ENCODE assay signal across 21 mouse cellular contexts in the genomic region with DNA sequence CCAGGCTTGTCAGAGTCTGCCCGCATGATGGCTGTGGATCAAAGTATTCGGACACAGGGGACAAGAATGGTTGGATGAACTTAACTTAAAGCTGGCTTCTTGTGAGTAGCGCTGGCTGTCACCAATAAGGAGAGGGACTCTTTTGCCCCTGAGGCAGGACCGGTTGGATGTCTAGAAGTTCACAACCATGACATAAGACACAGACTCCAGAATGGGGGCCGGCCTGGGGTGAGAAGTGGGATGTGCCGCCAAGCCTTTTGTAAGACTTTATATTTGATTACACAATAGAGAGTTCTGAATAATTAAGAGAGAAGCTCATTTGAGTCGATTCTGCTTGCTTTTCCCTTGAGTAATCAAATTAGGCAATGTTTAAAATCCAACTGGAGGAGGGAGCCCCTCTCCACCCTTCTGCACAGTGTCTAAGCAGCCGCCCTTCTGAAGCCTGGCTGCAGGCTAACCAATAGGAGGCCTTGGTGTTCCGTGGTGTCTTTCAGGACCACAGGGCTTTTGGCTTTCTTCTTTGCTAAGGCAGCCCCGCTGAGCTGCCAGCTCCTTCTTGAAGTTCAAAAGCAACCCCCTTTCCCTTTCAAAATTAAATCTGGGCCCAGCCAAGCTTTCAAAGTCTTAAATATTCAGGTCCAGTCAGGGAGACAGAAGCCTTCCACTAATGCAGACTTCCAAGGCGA.
DNase-seq lines count a peak whose midpoint lies in the region; ATAC-seq and TF ChIP-seq lines count a peak whose summit lies in the region.
"Had no signal": no experiment of that assay in that cellular context is flagged by ENCODE, and none has a peak within 500 bp of the region (broad histone marks: within the 10 kb centered on the region; RNA-seq: fewer than 3 reads in every experiment).

No protein-coding gene starts in this region.

- H3K9ac ChIP-seq in forebrain, postnatal 0 days, result peak overlapping the region; percentile 22; the same call in 1 of the 2 replicates
- no peak overlapping the region for H3K9ac ChIP-seq in midbrain, embryonic 16.5 days (ENCODE audit: low read depth, low read length)
- H3K9ac ChIP-seq: heart, embryonic 15.5 days; intestine, embryonic 15.5 days; limb, embryonic 12.5 days; liver, embryonic 12.5 days had no signal

- peak; percentile 90 for ATAC-seq in forebrain, postnatal 0 days
- peak; percentile 87 for ATAC-seq in midbrain, embryonic 16.5 days
- ATAC-seq: activated CD4-positive, CD25-positive, alpha-beta regulatory T cell, adult 4 months; CD4-positive, CD25-positive, alpha-beta regulatory T cell, adult 4 months; intestine, embryonic 15.5 days; liver, embryonic 12.5 days had no signal

- no peaks in the 10 kb centered on the region for H3K27me3 ChIP-seq in forebrain, embryonic 10.5 days (ENCODE audit: poor library complexity, severe bottlenecking)
- H3K27me3 ChIP-seq in forebrain, postnatal 0 days (ENCODE audit: insufficient read depth, low read length), result no peaks in the 10 kb centered on the region
- no peaks in the 10 kb centered on the region for H3K27me3 ChIP-seq in midbrain, embryonic 16.5 days (ENCODE audit: control insufficient read depth, insufficient read depth, low read depth, low read length)
- H3K27me3 ChIP-seq: heart, embryonic 15.5 days; intestine, embryonic 15.5 days; limb, embryonic 12.5 days; liver, embryonic 12.5 days had no signal

- 64% methylated on average over 11 of the region's 11 CpGs for WGBS in forebrain, embryonic 10.5 days
- 24% methylated on average over 11 of the region's 11 CpGs for WGBS in forebrain, postnatal 0 days
- 32% methylated on average over 11 of the region's 11 CpGs for WGBS in midbrain, embryonic 16.5 days

- no peaks in the 10 kb centered on the region for H3K36me3 ChIP-seq in forebrain, embryonic 10.5 days (replicated peaks)
- no peaks in the 10 kb centered on the region for H3K36me3 ChIP-seq in forebrain, postnatal 0 days (ENCODE audit: insufficient read depth)
- no peaks in the 10 kb centered on the region for H3K36me3 ChIP-seq in midbrain, embryonic 16.5 days (ENCODE audit: control insufficient read depth, insufficient read depth, low read length)
- H3K36me3 ChIP-seq: G1E; heart, embryonic 15.5 days; intestine, embryonic 15.5 days; limb, embryonic 12.5 days; liver, embryonic 12.5 days had no signal

- intact Hi-C loops in gastrocnemius, postnatal 14 days (cut with DNase I; ENCODE audit: low total_unique reads), result no loop called here

- no peak for TF ChIP-seq CTCF in forebrain, postnatal 0 days (IDR thresholded peaks at IDR 0.05; ENCODE audit: low read depth)

- no peaks in the 10 kb centered on the region for H3K9me3 ChIP-seq in forebrain, embryonic 10.5 days
- no peaks in the 10 kb centered on the region for H3K9me3 ChIP-seq in forebrain, postnatal 0 days (ENCODE audit: low read length)
- no peaks in the 10 kb centered on the region for H3K9me3 ChIP-seq in midbrain, embryonic 16.5 days (replicated peaks; ENCODE audit: control insufficient read depth, low read length, poor library complexity, severe bottlenecking)
- H3K9me3 ChIP-seq: heart, embryonic 15.5 days; intestine, embryonic 15.5 days; limb, embryonic 12.5 days; liver, embryonic 12.5 days had no signal

- H3K4me3 ChIP-seq in forebrain, embryonic 10.5 days, result no peak overlapping the region
- no peak overlapping the region for H3K4me3 ChIP-seq in forebrain, postnatal 0 days (ENCODE audit: low read depth, low read length)
- H3K4me3 ChIP-seq in midbrain, embryonic 16.5 days (ENCODE audit: low read depth, low read length), result no peak overlapping the region
- H3K4me3 ChIP-seq: erythroblast, embryonic 14.5 days; heart, embryonic 15.5 days; intestine, embryonic 15.5 days; limb, embryonic 12.5 days; liver, embryonic 12.5 days had no signal

- peak; percentile 1 for DNase-seq in gastrocnemius, postnatal 14 days
- no peak for DNase-seq in gastrocnemius, postnatal 25 days
- DNase-seq in forebrain, embryonic 10.5 days (ENCODE audit: extremely low spot score, low spot score), result no peak
- peak; percentile 56 for DNase-seq in forebrain, postnatal 0 days
- DNase-seq in embryo, embryonic 10.5 days (ENCODE audit: low spot score), result no peak
- no peak for DNase-seq in frontal cortex, postnatal 25 days (ENCODE audit: low spot score in 2 of 2)
- DNase-seq: adrenal gland, postnatal 10 days; cerebellum, adult 18-20 months; gastrocnemius, postnatal 36 days; lung, adult 2 months; lung, postnatal 4 days; thymus, postnatal 14 days had no signal

- H3K27ac ChIP-seq in forebrain, embryonic 10.5 days, result peak overlapping the region; percentile 42; the same call in 1 of the 2 replicates
- H3K27ac ChIP-seq in forebrain, postnatal 0 days (ENCODE audit: low read depth, low read length), result no peak overlapping the region
- H3K27ac ChIP-seq in midbrain, embryonic 16.5 days (ENCODE audit: low read length), result peak overlapping the region; percentile 0
- H3K27ac ChIP-seq: heart, embryonic 15.5 days; intestine, embryonic 15.5 days; limb, embryonic 12.5 days; liver, embryonic 12.5 days had no signal

- peaks cover 12% of the 10 kb centered on the region for H3K4me1 ChIP-seq in forebrain, embryonic 10.5 days
- H3K4me1 ChIP-seq in forebrain, postnatal 0 days (ENCODE audit: insufficient read depth), result no peaks in the 10 kb centered on the region
- H3K4me1 ChIP-seq in midbrain, embryonic 16.5 days (ENCODE audit: control insufficient read depth, insufficient read depth, low read length), result peaks cover 19% of the 10 kb centered on the region
- H3K4me1 ChIP-seq: heart, embryonic 15.5 days; intestine, embryonic 15.5 days; limb, embryonic 12.5 days; liver, embryonic 12.5 days had no signal

- 0 out of 2 replicates have a peak overlapping the region, but pooled peaks have one; percentile 1 for H3K4me2 ChIP-seq in forebrain, postnatal 0 days (ENCODE audit: low read depth)
- H3K4me2 ChIP-seq in midbrain, embryonic 16.5 days (ENCODE audit: low read length), result no peak overlapping the region
- H3K4me2 ChIP-seq: heart, embryonic 15.5 days; intestine, embryonic 15.5 days; limb, embryonic 12.5 days; liver, embryonic 12.5 days had no signal

Comparison
In these comparisons a context has a peak if more than half of its experiments do, and no peak if none do; other contexts are left out.
1. DNase-seq: peak in gastrocnemius, postnatal 14 days (single experiment) and forebrain, postnatal 0 days (single experiment); none in gastrocnemius, postnatal 25 days (single experiment), forebrain, embryonic 10.5 days (single experiment), embryo, embryonic 10.5 days (single experiment) and frontal cortex, postnatal 25 days (0 of 2).